Mouse (Mus musculus): ENCODE data around the gene Suclg1.

GRCm38 (mm10) chr6:73260110-73260509 is 11.9 kb downstream of the Suclg1 start:
- TF ChIP-seq CTCF (IDR thresholded peaks at IDR 0.05; ENCODE audit: low read depth, low read length) (no peak), POLR2A (IDR thresholded peaks at IDR 0.05; ENCODE audit: borderline replicate concordance, low read depth, low read length) (no peak)
